Mouse (Mus musculus): ENCODE results near the gene Sp3. TPM values are rescaled to one million over a fixed set of nuclear protein-coding genes. Genes with fewer than 3 reads are reported as not detected.

Sp3 gene
- polyA plus RNA-seq (2012; rRNA removed; ENCODE audit: low replicate concordance): 17.0 and 30.6 TPM in 2 replicates

DNA sequence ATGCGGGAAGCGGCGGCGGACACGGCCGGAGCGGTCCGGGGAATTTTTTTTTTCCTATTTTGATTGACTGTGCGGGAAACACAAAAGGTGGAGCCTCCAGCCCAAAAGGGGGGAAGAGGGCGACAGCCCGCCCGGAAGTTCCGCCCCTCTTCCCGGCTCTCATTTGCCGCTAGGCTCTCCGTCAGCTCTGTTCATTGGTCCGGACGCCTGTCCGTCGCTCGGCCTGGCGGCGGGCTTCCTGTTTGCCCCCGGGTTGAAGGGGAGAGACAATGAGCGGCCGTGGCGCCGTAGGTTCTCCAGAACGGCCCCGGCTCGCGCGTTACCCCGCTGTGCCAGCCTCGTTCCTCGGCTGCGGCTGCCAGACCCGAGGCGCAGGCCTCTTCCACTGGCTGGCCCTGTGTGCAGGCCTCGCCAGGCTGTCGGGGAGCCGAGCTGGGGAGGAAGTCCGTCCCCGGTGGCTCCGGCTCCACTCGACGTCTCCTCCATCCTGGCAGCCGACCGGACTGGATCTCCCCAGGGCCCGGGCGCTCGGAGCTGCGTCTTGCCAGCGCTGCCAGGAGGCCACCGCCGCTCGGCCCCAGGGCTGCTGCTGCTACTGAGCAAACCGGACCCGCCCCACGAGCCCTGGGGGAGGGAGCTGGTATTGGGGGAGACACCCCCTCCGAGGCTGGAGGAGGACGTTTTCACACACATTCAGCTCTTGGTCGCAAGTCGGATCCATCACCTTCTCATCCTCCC, at the start of gene Sp3:
Gene Sp3 (minus strand): TSS at position 110 of the 738 bp plus-strand sequence.

DNA sequence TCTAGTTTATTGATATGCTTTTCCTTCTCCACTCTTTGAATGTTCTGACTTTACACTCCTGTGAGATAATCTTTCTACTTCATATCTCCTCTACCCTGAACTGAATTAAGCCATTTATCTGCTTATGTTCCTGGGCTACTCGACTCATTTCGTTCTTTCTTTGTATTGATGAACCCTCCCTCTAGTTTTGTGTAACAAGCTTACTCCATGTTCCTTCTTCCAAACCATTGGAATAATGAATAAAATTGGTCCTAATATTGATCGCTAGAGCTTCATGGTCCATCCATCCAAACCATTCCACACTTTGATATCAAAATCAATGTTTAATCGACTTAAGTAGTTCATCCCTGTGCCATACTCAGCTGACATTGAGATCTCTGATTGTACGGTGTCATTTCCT, 6.4 kb upstream of the Sp3 start, which contains the start of gene Gm11084:
Gene Gm11084 (minus strand): TSS at position 101 of the 400 bp plus-strand sequence.

Other genes starting within 250 kb of the Sp3 start
- gene Gm11084, start 6.3 kb upstream of the Sp3 start, polyA plus RNA-seq (2012; rRNA removed; ENCODE audit: low replicate concordance): not detected in 2 replicates
- gene Ola1, start 238.5 kb upstream of the Sp3 start, polyA plus RNA-seq (2012; rRNA removed; ENCODE audit: low replicate concordance): 2.7 and 10.0 TPM in 2 replicates

Measured in mammary gland, adult 2 months (tissue).